Mouse (Mus musculus) liver, adult (tissue): ENCODE measurements at regions not wholly inside any gene's neighbourhood (a gene's known extent, or its start where the extent isn't known, plus 50 kb on each side); places are given as distances from the start of the nearest gene placed in this dataset.

Source experiments
- GATA4 ChIP-seq: IDR thresholded peaks from 2 replicates; pipeline ENCODE4 v1.6.1; 2014; ENCODE audit warnings: mild to moderate bottlenecking, low read length; ENCODE audit not compliant: insufficient replicate concordance

GRCm38 (mm10) chrX:142576127-142576526, 105.1 kb upstream of the Tmem164 start:
- no peak for TF ChIP-seq GATA4

DNA sequence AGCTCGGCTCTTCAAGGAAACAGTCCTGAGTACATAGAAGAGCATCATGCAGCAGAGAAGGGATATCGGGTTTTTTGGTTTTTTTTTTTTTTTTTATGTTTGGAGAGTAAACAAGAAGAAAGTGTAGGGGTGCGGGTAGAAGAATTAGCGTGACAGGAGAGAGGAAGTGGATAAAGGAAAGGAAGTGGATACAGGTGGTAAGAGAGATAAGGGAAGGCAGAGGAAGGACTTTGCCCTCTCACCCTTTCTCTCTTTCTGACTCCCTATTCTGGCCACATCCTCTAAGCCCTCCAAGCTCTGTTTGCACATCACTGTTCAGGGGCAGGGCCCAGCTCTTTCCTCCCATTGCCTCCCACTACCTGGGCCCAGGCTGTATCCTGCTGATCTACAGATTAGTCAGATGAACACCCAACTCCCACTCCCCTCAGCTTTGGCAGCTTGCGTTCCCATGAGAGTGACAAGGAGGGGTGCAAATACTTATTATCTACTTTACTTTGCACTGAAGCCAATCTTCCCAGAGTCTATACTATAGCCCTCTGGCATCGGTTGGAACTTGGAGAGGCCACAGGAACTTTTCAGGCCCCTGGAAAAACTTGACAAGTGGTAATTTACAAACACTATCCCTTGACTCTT, 103.6 kb upstream of the Tmem164 start:
- TF ChIP-seq GATA4 = no peak

DNA sequence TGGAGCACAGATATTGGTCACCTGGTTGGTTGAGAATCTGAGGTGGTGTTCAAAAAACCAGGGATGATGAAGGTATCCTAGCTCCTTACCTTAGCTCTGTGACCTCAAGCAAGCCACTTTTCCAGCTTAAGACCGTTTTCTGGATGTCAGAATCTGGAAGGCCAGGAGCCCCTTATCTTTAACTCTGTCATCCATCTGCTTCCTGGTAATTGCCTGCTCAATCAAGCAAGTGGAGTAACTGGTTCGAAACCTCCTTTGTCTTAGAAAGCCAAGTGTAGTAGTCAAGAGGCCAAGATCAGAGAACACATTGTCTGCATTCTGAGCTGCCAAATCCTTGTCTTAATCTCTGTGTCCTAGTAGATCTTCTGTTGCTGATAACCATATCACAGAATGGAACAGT, 95.9 kb upstream of the Tmem164 start:
- TF ChIP-seq GATA4 = no peak

DNA sequence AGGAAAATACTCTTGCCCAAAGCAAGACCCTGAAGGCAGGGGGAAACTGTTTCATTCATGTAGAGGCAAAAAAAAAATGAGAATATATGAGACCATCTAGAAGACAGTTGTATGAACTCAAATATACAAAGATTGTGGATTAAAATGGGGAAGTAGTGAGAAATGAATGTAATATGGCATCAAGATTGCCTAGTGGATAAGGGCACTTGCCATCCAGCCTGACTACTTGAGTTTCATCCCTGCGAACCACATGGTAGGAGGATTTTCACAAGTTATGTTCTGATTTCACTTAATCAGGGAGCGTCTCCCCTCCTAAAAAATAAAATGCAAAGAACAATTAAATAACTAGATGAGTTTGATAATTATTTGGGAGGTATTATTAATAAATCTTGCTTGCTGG, 81.8 kb upstream of the Tmem164 start:
- TF ChIP-seq GATA4 = no peak

DNA sequence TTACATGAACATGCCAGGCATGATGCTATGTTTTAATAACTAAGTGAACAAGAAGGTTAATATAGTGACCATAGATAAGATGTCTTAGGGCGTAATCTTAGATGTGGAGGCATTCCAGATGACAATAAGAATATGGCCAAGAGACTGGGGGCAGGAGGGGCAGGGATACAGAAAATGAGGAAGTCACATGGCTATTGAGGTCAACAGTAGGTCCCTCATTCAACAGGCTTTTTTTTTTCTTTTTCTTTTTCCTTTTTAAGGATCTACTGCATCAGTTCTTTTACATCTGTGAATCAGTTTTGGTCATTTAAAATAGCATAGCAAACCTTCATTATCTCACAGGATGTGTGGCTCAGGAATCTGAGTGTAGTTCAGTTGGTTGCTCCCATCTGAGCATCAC, 80.4 kb upstream of the Tmem164 start:
- TF ChIP-seq GATA4 = no peak

- TF ChIP-seq GATA4 = no peak
These were observed 76.1 kb upstream of the Tmem164 start for GRCm38 (mm10) chrX:142605088-142605487.

GRCm38 (mm10) chrX:142606595-142607205, 74.5 kb upstream of the Tmem164 start:
- no peak for TF ChIP-seq GATA4

DNA sequence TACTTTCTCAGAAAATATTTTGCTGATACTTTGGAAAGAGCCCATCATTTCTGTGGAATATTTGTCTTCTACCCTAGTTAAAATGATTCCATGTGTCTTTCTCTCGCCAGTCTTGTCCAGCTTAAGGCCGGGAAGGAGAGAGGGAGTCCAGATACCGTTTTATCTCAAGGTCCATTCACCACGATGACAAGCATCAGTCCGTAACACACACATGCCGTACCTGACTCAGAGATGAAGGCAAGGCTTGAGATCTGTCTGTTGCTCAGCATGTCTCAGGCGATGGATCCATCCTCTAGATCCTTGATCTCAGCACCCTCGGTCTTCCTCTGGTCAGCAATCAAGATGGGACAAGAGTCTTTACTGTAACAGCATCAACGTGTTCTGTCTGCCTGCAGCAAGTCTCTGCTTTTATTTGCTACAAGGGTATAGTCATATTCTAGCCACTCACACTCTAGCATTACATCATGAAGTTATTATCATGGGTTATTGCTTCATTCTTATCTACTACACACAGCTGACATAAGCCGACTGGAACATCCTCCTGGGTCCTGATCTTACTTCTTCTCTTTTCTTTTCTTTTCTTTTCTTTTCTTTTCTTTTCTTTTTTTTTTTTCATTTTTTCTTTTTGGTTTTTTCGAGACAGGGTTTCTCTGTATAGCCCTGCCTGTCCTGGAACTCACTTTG, 64.9 kb upstream of the Tmem164 start:
- TF ChIP-seq GATA4 = no peak

GRCm38 (mm10) chrX:142618389-142618788, 62.8 kb upstream of the Tmem164 start:
- TF ChIP-seq GATA4 = no peak

DNA sequence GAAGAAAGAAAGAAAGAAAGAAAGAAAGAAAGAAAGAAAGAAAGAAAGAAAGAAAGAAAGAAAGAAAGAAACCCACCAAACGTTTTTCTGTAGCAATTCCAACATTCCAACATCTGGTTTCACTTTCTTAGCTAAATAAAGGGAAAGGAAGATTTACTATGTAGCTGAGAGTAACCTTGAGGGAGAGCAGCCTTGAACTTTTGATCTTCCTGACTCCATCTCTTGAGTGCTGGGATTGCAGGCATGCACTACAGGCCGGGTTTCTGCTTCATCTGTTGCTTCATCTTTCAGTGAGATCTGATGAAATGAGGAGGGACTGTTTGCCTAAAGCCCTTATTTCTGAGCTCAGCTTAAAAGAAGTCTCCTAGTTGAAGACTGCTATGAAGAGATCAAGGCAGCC, 57.8 kb upstream of the Tmem164 start:
- TF ChIP-seq GATA4 = no peak

- TF ChIP-seq GATA4 = no peak
These were observed 57.3 kb upstream of the Tmem164 start for GRCm38 (mm10) chrX:142623882-142624281.
